Mouse (Mus musculus): ENCODE measurements at regions not wholly inside any gene's neighbourhood (a gene's known extent, or its start where the extent isn't known, plus 50 kb on each side); places are given as distances from the start of the nearest gene placed in this dataset.
A peak's percentile ranks its signal among the peaks of the same experiment; 100 is the strongest.

DNA sequence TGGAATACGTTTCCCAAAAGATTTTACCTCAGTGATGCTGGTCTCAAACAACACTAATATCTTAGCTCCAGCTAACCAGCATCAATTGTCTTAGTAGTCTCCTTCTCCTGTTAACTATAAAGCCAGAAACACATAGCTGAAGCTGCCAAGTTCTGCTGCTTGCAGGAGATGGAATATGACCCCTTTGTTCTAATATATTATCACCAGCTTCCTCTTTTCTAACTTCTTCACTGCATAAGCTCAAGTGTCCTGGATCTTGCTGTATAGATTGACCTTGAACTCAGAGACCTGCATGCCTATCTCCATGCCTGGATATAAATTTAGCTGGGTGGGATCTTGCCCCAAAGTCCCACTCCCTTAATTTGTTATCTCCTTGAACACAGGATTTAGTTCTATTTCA lies 94.8 kb downstream of the Rbm46 start:
- DNase-seq, result no peak

DNA sequence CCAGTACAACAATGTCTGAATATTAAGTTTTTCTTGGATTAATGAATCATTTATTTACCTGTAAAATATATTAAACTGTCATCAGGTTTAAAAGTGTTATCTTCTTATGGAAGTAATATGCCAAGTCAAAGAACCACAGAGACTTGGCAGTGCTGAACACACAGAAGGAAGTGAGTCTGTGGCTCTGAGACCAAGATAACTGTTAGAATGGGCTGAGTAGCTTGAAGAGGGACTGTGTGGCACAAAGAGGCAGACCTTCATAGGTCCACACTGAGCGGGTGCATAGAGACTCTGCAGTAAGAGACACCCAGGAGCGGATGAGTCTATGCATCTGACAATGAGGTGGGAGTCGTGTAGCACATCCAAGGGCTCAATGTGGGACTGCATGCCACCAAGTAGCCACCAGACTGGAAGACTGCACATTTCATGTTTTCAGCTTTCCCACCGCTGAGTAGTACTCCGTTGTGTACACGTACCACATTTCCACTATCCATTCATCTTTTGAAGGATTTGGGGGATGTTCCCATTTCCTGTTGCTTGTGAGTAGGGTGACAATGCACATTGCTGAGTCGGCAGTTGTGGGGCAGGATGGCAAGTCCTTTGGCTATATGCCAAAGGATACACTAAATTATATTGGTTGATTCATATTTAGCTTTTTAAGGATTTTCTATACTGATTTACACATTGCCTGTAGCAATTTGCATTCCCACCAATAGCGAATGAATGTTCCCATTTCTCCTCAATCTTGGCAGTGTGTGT lies 105.6 kb downstream of the Rbm46 start:
- no peak for DNase-seq

DNA sequence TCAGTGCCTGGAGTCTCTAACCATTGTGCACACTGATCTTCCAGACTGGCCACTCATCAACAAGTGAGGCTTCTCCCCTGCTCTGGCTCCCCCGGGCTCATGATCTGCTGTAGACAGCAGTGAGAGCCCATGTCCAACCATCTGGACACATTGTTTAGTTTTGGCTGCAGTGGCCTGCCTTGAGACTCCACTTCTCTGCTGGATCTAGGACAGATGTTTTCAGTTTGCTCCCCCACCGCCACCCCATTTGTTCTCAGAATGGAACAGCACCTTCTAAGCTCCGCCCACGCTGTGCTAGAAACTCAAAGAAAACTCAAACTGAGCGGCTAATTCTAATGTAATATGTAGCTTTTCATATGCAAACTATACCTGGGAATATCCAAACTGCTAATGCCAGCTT lies 108.8 kb downstream of the Rbm46 start:
- no peak for DNase-seq

DNA sequence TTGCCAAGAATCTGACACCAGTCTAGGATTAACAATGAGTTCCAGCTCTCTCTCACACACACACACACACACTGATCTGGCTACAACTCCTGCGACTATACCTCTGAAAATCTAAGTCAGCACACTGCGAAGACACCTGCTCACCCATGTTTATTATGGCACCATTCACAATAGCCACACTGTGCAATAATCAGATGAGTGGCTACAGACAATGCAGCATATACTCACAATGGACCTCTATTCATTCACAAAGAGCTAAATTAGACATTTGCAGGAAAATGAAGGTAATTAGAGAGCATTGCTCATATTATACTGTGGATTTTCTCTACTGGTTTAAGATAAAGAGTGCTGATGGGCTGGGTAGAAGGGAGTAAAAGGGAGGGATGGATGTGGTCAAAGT lies 116.3 kb downstream of the Rbm46 start:
- no peak for DNase-seq

DNA sequence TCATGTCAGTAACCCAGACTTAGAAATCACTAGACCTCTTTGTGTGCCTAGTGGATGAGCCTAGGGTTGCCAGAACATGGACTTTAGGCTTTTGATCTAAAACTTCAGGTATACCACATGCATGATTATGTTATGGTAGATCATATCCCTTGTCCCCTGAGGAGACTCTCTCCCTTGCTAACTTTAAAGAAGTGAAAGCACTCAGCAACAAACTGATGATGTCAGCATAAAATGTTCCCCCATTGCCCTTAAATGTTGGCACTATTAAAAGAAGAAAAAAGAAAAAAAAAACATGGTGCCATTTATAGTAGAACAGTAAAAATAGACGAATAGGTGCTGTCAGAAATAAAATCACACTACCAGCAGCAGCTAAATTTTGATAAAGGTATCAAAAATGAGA lies 117.3 kb downstream of the Rbm46 start:
- no peak for DNase-seq

DNA sequence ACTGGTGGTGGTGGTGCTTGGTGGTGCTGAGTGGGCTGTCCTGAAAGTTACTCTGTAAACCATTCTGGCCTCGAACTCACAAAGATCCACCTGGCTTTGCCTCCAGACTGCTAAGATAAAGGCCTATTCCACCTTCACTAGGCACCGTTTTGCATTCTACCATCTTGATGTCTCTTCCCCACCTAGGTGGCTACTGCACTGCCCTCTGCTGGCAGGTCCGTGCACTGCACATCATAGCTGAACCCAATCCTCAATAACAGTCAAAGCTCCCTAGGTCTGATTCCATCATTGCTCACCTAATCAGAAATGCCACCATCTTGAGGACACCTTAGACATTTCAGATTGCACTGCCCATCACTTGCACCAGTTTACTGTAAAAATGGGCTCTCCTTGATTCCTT lies 150.7 kb downstream of the Rbm46 start:
- peak in 1 of 2 experiments; percentile 26 for DNase-seq

DNA sequence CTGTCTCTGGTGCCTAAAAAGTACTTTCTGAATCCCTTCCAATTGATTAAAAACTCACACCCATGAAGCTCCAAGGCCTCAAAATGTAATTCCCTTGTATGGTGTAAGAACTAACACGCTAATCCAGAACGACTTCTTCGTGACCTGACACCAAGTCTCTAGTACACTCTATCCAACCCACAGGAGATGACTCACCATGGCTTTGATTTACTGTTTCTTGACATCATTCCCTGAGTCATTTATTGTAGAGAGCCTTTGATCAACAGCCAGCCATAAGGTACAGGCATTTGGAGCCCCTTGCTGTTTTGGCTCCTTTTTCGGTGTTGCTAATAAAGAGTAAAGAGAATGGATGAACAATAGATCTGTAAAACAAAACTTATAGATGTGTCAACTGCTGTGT lies 159.7 kb upstream of the Npy2r start:
- DNase-seq, result no peak

DNA sequence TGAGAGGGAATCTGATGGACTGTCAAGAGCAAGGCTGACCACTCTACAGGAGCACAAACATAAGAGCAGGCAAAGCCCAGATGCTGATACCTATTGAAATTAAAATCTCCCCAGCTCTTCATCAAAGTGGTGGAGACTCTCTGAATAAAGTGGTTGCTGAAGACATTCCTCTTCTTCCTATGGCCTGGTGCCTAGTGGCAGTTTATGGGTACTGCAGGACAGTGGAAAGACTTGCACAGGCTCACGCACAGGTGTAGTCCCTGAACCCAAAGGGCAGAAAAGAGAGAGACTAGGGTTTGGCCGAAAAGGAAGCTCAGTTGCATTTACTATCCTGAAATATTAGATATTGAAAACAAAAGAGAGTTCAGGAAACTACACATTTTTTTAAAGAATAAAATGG lies 144.2 kb upstream of the Npy2r start:
- no peak for DNase-seq

DNA sequence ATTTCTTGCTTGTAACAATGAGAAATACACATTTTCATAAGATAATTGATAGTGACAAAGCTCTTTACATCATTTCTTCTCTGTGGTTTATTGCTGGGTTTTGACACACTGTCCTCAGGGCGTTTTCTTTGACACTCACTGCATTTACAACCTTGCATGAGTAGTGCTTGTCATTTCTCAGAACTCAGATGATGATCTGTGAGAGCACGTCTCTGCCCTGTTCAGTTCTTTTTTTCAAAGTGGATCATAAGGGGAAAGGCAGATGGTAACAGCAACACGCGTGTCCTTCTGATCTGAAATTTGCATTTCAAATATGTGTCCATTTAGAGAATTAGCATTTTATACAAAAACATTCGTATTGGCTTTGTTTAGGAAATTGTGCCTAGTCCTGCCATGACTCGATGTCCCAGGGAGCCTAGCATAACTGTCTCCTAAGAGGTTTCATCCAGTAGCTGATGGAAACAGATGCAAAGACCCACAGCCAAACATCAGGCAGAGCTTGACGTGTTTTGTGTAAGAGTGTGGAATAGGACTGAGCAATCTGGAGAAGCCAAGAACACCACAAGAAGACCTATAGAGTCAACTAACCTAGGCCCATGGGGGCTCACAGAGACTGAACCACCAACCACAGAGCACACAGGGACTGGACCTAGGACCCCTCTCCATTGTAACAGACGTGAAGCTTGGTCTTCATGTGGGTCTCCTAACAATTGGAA lies 108.4 kb upstream of the Npy2r start:
- no peak for DNase-seq

DNA sequence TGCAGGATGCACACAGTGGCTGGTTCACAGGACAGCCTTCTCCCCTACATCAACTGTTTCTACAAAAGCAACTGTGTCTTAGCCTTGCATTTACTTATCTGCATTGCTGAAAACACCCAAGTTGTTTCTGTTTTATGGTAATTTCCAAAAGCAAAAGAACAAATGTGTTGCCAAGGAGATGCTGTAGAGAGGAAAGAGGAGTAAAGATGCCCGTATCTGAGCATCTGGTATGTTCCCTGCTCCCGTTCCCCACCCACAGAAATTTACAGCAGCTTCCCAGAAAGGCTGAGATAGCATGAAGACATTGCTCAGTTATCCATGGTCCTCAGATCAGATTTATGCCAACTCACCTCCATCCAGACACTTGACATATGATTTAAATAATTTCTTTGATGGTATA lies 104.5 kb upstream of the Npy2r start:
- DNase-seq, result no peak

DNA sequence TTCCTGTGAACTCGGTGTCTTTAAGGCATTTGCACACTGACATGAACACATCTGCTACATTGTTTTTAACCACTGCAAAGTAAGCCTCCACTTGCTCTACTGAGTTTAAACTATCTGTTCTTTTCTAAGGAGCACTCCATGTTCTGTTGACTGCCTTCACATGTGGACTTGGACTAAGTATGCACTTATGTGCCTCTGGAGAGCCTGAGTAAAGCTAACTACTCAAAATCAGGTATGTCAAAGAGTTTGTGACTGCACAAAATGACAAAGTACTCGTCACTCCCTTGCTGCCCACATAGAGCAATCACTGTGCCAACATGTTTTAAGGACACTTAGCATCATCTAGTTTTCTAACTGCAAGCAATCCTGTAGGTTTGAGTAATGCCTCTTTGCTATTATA lies 92.2 kb upstream of the Npy2r start:
- no peak for DNase-seq

DNA sequence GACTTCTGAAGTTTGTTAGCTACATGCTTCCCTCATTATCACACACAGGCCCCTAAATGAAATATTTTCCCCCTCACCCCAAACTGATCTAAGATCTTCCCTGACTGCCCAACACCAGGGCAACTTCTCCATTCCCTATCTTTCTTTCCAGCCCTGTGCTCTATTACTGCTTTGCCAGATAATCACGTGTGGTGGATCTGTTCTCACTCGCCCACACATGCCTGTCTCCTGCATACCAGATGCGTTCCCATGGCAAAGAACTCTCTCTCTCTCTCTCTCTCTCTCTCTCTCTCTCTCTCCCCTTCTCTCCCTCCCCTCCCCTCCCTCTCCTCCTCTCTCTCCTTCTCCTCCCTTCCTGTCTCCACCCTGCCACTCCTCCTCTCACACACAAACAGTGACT lies 88.8 kb upstream of the Npy2r start:
- DNase-seq, result no peak

DNA sequence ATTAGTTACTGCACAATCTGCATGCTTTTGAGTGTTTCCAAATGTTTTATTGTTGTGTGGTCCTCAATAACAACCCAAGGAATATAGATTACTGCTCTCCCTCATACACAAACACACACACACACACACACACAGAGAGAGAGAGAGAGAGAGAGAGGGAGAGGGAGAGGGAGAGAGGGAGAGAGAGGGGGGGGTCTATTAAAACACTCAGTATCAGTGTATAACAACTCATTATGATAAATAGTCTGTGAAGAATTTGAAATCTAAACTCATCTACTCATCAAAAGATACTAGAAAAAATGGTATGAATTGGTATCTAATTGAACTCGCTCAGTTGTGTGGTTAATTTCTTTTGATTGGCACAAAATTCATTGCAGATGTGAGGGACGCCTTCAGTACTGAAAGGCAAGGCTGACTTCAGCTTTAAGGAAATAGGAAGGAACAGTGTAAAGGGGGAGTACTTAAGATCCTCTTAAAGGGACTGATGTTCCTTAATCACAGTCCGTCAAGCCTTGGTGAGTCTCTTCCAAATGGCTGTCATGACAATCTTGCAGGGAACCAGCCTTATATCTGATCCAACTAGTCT lies 72.6 kb upstream of the Npy2r start:
- DNase-seq, result no peak

DNA sequence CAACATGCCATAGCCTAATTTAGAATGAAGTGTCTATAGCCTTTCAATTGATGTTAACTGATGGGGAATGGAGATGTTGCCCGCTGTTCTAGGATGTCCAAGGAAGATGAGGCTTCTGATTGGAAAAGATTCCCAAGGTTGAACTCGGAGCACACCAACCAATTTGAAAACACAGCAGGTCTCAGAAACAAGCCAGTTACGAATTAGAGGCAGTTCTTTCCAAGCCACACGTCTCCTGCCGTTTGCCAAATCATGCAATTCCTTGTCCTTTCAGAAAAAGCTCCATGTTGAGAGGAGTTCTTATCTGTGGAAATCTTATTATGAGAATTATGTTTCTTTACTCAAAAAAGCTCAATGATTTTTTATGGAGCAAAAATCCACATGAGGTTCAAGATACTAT lies 71.5 kb upstream of the Npy2r start:
- no peak for DNase-seq

DNA sequence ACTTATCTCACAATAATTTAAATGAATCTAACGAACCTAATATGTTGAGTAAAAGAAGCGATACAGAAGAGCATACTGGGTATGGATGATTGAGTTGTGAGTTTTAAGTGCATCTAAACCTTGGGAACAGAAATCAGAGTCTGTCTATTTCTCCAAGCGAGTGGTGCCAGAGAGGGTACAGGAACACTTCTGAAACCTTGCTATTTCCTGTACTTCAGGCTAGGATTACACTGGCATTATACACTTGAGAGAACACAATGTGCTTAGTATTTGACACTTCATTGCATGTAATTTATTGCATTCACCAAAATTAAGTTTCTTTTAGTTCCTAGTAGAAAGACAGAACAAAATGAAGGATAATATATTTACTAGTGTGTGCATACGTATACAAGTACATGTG lies 54.0 kb upstream of the Npy2r start:
- DNase-seq, result no peak

DNA sequence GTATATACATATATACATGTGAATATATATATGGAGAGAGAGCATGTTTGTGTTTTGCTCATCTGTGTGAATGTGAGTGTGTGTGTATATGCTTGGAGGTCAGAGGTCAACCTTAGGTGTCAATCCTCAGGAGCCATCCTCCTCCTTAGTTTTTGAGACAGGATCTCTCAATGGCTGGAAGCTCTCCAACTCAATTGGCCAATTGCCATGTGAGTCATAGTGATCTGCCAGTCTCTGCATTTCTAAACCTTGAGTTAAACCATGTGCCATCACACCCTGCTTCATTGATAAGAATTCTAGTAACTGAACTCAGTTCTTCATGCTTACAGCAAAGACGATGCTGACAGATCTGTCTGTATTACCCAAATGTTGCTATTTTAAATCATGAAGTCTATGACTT lies 50.8 kb upstream of the Npy2r start:
- DNase-seq, result no peak

Measured in spleen, adult 18-20 months (tissue).